Mouse (Mus musculus) thymus, adult 2 months (tissue): ENCODE results near the gene Cep104.

Experiments used
- CTCF ChIP-seq: fragments of 200-500 bp; IDR thresholded peaks from 2 replicates; pipeline ENCODE4 v1.5.1; 2012; ENCODE audit warnings: mild to moderate bottlenecking, control low read depth, low read length, moderate library complexity, borderline replicate concordance; ENCODE audit not compliant: control insufficient read depth, poor library complexity, insufficient read depth; ENCODE audit errors: extremely low read depth
- POLR2A ChIP-seq: fragments of 200-500 bp; IDR thresholded peaks from 2 replicates; pipeline ENCODE4 v1.6.1; 2012; ENCODE audit warnings: mild to moderate bottlenecking, low read length, control low read depth, moderate library complexity; ENCODE audit not compliant: control insufficient read depth, poor library complexity, insufficient read depth; ENCODE audit errors: extremely low read depth

- TF ChIP-seq CTCF = no peak
- TF ChIP-seq POLR2A = no peak
Measured at GRCm38 (mm10) chr4:154057696-154058095, 82.7 kb downstream of the Cep104 start.
